Mouse (Mus musculus) lung, embryonic 16.5 days (tissue): ENCODE measurements around the gene Specc1. TPM values are rescaled to one million over a fixed set of nuclear protein-coding genes. Genes with fewer than 3 reads are reported as not detected.

Source experiments
- ATAC-seq: fragments of 200-750 bp; cut with Nextera tagmentation; 2 replicates; pipeline ENCODE4 v1.8.0; 2017; ENCODE audit warnings: low read depth, mild to moderate bottlenecking, moderate library complexity
- H3K27ac ChIP-seq: fragments of 300-500 bp; sonication (generic); 2 replicates; pipeline ENCODE4 v1.5.1; 2014; ENCODE audit warnings: mild to moderate bottlenecking, control low read depth, low read length
- H3K27me3 ChIP-seq: fragments of 300-500 bp; sonication (generic); 2 replicates; pipeline ENCODE4 v1.6.1; 2014; ENCODE audit warnings: low read depth, low read length, mixed read lengths; ENCODE audit not compliant: control insufficient read depth, insufficient read depth
- H3K36me3 ChIP-seq: fragments of 300-500 bp; sonication (generic); 2 replicates; pipeline ENCODE4 v1.6.1; 2014; ENCODE audit warnings: low read length; ENCODE audit not compliant: control insufficient read depth, insufficient read depth
- H3K4me1 ChIP-seq: fragments of 300-500 bp; sonication (generic); replicated peaks from 2 replicates; pipeline ENCODE4 v1.6.1; 2014; ENCODE audit warnings: low read length, mixed read lengths; ENCODE audit not compliant: control insufficient read depth, insufficient read depth
- H3K4me2 ChIP-seq: fragments of 300-500 bp; sonication (generic); 2 replicates; pipeline ENCODE4 v1.6.1; 2014; ENCODE audit warnings: low read depth, low read length, control low read depth
- H3K4me3 ChIP-seq: fragments of 300-500 bp; sonication (generic); 2 replicates; pipeline ENCODE4 v1.5.1; 2014; ENCODE audit warnings: mild to moderate bottlenecking, low read length, control low read depth
- H3K9ac ChIP-seq: fragments of 300-500 bp; sonication (generic); 2 replicates; pipeline ENCODE4 v1.6.1; 2014; ENCODE audit warnings: low read length, control low read depth
- H3K9me3 ChIP-seq: fragments of 300-500 bp; sonication (generic); 2 replicates; pipeline ENCODE4 v1.6.1; 2016; ENCODE audit warnings: low read length; ENCODE audit not compliant: control insufficient read depth
- WGBS: fragments of 180-500 bp; shearing (Covaris S2); extraction: QIAGEN DNeasy Blood & Tissue Kit; methylation state at CpG from one replicate; pipeline ENCODE4 v1.1.7; 2014; 5-methylcytosine and 5-hydroxymethylcytosine counted together
- polyA plus RNA-seq: library from polyadenylated mRNA; unstranded; fragments of >200 nt; fragmentation: Nextera tagmentation; extraction: Ambion mirVana; gene quantifications from 2 replicates; pipeline ENCODE4 v1.2.1, GENCODE M21; 2015

The Specc1 gene
- polyA plus RNA-seq, 1 experiment from 2014 or later: 9.7 TPM

- Histone ChIP-seq H3K27ac (no peak overlapping the region), H3K4me1 (no peaks in the 10 kb centered on the region), H3K27me3 (no peaks in the 10 kb centered on the region), H3K9me3 (no peaks in the 10 kb centered on the region), H3K4me2 (no peak overlapping the region), H3K36me3 (no peaks in the 10 kb centered on the region), H3K9ac (no peak overlapping the region), H3K4me3 (no peak overlapping the region)
- 71% methylated on average over 2 of the region's 2 CpGs for WGBS
- ATAC-seq: no peak
These were observed 60.4 kb downstream of the Specc1 start for GRCm38 (mm10) chr11:62016985-62017384.

DNA sequence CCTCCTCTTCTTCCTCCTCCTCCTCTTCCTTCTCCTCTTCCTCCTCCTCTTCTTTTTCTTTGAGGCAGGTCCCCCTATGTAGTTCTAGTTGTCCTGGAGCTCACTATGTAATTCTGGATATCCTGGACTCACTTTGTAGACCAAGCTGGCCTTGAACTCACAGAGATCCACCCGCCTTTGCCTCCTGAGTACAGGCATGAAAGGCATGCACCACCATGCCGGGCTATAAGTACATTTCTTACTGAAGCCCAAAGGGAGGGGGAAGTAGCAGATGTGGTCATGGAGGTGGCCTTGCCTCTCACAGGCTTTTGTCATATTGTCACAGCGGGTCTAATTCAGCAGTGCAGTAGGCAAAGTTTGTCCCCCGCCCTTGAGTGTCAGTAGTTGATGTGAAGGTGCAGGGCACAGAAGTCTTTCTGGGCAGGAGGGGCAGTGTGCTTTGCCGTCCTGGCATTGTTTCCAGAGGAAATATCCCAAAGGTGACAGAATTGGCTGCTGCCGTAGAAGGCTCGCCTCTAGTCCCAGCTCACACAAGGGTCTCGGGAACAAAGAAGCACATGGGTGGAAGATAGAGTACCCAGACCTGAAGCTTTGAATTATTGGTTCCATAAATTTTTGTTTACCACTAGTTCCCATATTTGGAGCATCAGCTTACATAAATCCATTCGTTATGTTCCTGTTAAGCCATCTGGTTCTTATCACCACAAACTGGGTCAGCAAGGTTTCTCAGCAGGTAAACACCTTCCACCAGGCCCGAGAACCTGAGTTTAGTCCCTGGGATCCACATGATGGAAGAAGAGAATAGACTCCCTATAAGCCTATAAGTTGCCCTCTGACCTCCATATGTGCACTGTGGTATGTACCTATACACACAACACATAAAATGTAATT lies 62.0 kb downstream of the Specc1 start:
- WGBS: 56% methylated on average over 10 of the region's 10 CpGs
- no peak overlapping the region for H3K4me2 ChIP-seq
- H3K27me3 ChIP-seq: no peaks in the 10 kb centered on the region
- H3K9ac ChIP-seq: no peak overlapping the region
- H3K9me3 ChIP-seq: no peaks in the 10 kb centered on the region
- no peaks in the 10 kb centered on the region for H3K36me3 ChIP-seq
- H3K27ac ChIP-seq: no peak overlapping the region
- H3K4me3 ChIP-seq: no peak overlapping the region
- ATAC-seq: no peak
- no peaks in the 10 kb centered on the region; the same call in 1 of the 2 replicates for H3K4me1 ChIP-seq

DNA sequence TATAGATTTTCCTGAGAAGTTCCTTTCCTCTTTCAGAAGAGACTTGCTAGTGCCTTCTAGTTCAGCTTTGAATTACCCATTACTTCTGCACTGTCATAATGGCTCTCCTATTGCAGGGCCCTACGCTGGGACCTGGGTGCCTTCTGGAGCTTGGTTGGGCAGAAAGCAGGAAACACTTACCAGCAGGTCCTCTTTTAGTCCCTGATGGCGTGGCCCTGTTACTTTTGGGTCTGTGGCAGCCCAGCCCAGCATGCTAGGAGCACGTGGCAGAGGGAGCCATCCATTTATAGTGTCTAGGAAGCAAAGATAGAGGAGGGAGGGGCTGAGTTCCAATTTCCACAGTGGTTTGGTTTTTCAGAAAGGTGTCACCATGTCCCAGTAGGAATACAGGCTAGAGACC lies 63.3 kb downstream of the Specc1 start:
- WGBS: 52% methylated on average over 3 of the region's 3 CpGs
- Histone ChIP-seq H3K9ac (no peak overlapping the region), H3K36me3 (no peaks in the 10 kb centered on the region), H3K9me3 (no peaks in the 10 kb centered on the region), H3K4me3 (no peak overlapping the region), H3K4me1 (no peaks in the 10 kb centered on the region; the same call in 1 of the 2 replicates), H3K27ac (no peak overlapping the region), H3K27me3 (no peaks in the 10 kb centered on the region), H3K4me2 (no peak overlapping the region)
- ATAC-seq: no peak

DNA sequence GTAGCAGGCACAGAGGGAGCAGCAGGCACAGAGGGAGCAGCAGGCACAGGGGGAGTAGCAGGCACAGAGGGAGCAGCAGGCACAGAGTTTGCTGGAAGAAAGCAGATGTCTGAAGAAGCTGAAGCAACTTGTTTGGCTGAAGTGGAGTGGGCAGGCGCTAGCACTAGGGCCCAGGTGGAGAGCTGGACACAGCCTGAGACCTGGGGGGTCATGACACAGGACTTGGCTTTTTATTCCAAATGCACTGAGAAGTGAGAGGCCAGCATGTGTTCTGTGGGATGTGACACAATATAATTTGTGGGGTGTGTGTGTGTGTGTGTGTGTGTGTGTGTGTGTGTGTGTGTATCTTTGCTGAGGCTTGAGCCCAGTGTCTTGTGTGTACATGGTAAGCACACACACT lies 64.3 kb downstream of the Specc1 start:
- ATAC-seq: no peak
- H3K9ac ChIP-seq: no peak overlapping the region
- 70% methylated on average over 1 of the region's 1 CpGs for WGBS

GRCm38 (mm10) chr11:62022105-62022504 lies 65.5 kb downstream of the Specc1 start:
- Histone ChIP-seq H3K27me3 (no peaks in the 10 kb centered on the region), H3K36me3 (no peaks in the 10 kb centered on the region), H3K4me2 (no peak overlapping the region), H3K4me1 (peaks cover 11% of the 10 kb centered on the region), H3K27ac (no peak overlapping the region; the same call in 1 of the 2 replicates), H3K9ac (no peak overlapping the region), H3K4me3 (no peak overlapping the region), H3K9me3 (no peaks in the 10 kb centered on the region)
- ATAC-seq: peak; percentile 24; the same call in 1 of the 2 replicates
- 80% methylated on average over 3 of the region's 3 CpGs for WGBS

More for the DNA sequence above, 64.3 kb downstream of the Specc1 start:
- Histone ChIP-seq H3K27ac (no peak overlapping the region), H3K9me3 (no peaks in the 10 kb centered on the region), H3K4me3 (no peak overlapping the region), H3K36me3 (no peaks in the 10 kb centered on the region), H3K4me1 (peaks cover 1% of the 10 kb centered on the region), H3K27me3 (no peaks in the 10 kb centered on the region), H3K4me2 (no peak overlapping the region)

GRCm38 (mm10) chr11:62022718-62023493 lies 66.3 kb downstream of the Specc1 start:
- H3K4me2 ChIP-seq: no peak overlapping the region
- no peak overlapping the region for H3K9ac ChIP-seq
- no peaks in the 10 kb centered on the region for H3K9me3 ChIP-seq
- H3K27me3 ChIP-seq: no peaks in the 10 kb centered on the region
- no peak overlapping the region for H3K4me3 ChIP-seq
- WGBS: 67% methylated on average over 8 of the region's 8 CpGs
- ATAC-seq: no peak
- H3K27ac ChIP-seq: peak overlapping the region; percentile 44
- no peaks in the 10 kb centered on the region for H3K36me3 ChIP-seq
- H3K4me1 ChIP-seq: peaks cover 11% of the 10 kb centered on the region

- peaks cover 11% of the 10 kb centered on the region for H3K4me1 ChIP-seq
These were observed 67.1 kb downstream of the Specc1 start for GRCm38 (mm10) chr11:62023494-62024233.

GRCm38 (mm10) chr11:62024234-62024601 lies 67.7 kb downstream of the Specc1 start:
- Histone ChIP-seq H3K4me1 (peaks cover 11% of the 10 kb centered on the region), H3K27ac (peak overlapping the region; percentile 15; the same call in 1 of the 2 replicates), H3K9me3 (no peaks in the 10 kb centered on the region), H3K9ac (no peak overlapping the region), H3K4me2 (no peak overlapping the region), H3K36me3 (no peaks in the 10 kb centered on the region), H3K4me3 (no peak overlapping the region), H3K27me3 (no peaks in the 10 kb centered on the region)
- WGBS: 66% methylated on average over 8 of the region's 8 CpGs
- ATAC-seq: 0 out of 2 replicates have a peak, but pooled peaks have one; percentile 37

More at GRCm38 (mm10) chr11:62023494-62024233, 67.1 kb downstream of the Specc1 start:
- Histone ChIP-seq H3K36me3 (no peaks in the 10 kb centered on the region), H3K9ac (no peak overlapping the region), H3K27me3 (no peaks in the 10 kb centered on the region), H3K4me2 (no peak overlapping the region), H3K27ac (peak overlapping the region; percentile 28), H3K4me3 (no peak overlapping the region), H3K9me3 (no peaks in the 10 kb centered on the region)
- WGBS: 67% methylated on average over 12 of the region's 12 CpGs
- no peak for ATAC-seq
